Comparison of ENCODE assay signal across 9 mouse cellular contexts in the genomic region with DNA sequence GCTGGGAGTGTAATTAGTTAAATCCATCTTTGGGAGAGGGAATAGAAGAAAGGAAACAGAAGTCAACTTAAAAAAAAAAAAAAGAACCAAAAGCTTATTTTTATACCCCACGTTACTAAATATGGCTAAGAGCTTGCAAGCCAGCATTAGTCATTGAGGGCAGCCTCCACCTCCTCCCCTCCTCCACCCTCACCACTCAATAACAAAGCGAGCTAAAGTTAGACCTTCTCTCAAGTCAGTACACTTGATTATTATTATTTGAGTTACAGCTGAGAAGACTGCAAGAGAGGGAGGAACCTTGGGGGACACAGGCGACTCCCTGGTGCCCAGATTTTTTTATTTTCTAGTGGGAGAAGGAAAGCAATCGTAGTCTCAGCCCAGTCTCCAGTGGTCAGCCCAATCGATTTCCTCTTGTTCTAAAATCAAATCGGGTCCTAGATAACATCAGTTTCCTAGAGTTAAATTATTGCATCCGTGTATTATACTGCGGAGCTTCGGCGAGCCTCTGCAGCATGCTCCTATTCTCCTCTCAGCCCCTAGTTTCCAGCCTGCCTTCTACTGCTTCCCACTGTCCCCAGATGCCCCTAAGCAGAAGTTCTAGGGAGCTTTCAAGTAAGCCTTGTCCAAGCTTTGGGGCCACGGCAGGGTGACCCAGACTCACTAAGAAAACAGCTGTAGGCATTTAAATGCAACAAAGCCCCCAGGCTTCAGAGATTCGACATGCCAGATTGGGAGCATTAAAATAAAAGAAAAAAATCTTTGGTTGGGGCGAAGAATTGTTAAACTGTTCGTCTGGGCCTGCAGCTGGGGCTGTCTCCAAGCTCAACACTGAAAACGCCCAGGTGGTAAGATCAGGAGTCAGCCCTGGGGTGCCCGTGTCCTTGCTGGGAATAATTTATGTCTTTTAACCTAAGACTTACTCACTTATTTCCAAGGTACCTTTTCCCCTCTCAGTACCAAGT.
A peak's percentile ranks its signal among the peaks of the same experiment; 100 is the strongest.
DNase-seq lines count a peak whose midpoint lies in the region; ATAC-seq and TF ChIP-seq lines count a peak whose summit lies in the region.
"Had no signal": no experiment of that assay in that cellular context is flagged by ENCODE, and none has a peak within 500 bp of the region (broad histone marks: within the 10 kb centered on the region; RNA-seq: fewer than 3 reads in every experiment).

No protein-coding gene starts in this region.

- no peaks in the 10 kb centered on the region for H3K36me3 ChIP-seq in hindbrain, embryonic 11.5 days (ENCODE audit: control insufficient read depth, insufficient read depth, low read length)
- no peaks in the 10 kb centered on the region for H3K36me3 ChIP-seq in hindbrain, embryonic 12.5 days
- H3K36me3 ChIP-seq in embryonic facial prominence, embryonic 12.5 days = no peaks in the 10 kb centered on the region
- H3K36me3 ChIP-seq in myocyte (ENCODE audit: control insufficient read depth, insufficient read depth) = no peaks in the 10 kb centered on the region

- H3K79me2 ChIP-seq in myocyte (ENCODE audit: control insufficient read depth, insufficient read depth) = no peaks in the 10 kb centered on the region

- no peak for TF ChIP-seq POLR2A in myocyte (IDR thresholded peaks at IDR 0.05; ENCODE audit: insufficient read length, low read depth)

- no peaks in the 10 kb centered on the region for H3K27me3 ChIP-seq in hindbrain, embryonic 11.5 days (ENCODE audit: control insufficient read depth, insufficient read depth, low read length)
- peaks cover 6% of the 10 kb centered on the region for H3K27me3 ChIP-seq in hindbrain, embryonic 12.5 days
- H3K27me3 ChIP-seq in embryonic facial prominence, embryonic 12.5 days = no peaks in the 10 kb centered on the region
- no peaks in the 10 kb centered on the region for H3K27me3 ChIP-seq in myocyte (ENCODE audit: control insufficient read depth, insufficient read depth, insufficient read length)

- 56% methylated on average over 16 of the region's 16 CpGs for WGBS in hindbrain, embryonic 11.5 days
- WGBS in hindbrain, embryonic 12.5 days = 47% methylated on average over 16 of the region's 16 CpGs
- WGBS in embryonic facial prominence, embryonic 12.5 days = 22% methylated on average over 16 of the region's 16 CpGs

- H3ac ChIP-seq in myocyte (ENCODE audit: control insufficient read depth, insufficient read length) = no peak overlapping the region

- no peak overlapping the region for H3K4me3 ChIP-seq in hindbrain, embryonic 11.5 days (ENCODE audit: low read depth, low read length)
- no peak overlapping the region for H3K4me3 ChIP-seq in hindbrain, embryonic 12.5 days
- no peak overlapping the region for H3K4me3 ChIP-seq in embryonic facial prominence, embryonic 12.5 days
- H3K4me3 ChIP-seq in myocyte = no peak overlapping the region

- no peak overlapping the region for H3K27ac ChIP-seq in hindbrain, embryonic 11.5 days (ENCODE audit: low read depth, low read length)
- H3K27ac ChIP-seq in hindbrain, embryonic 12.5 days = no peak overlapping the region
- H3K27ac ChIP-seq in embryonic facial prominence, embryonic 12.5 days = peak overlapping the region; percentile 83
- H3K27ac ChIP-seq: liver, embryonic 14.5 days had no signal

- no peaks in the 10 kb centered on the region for H3K9me3 ChIP-seq in hindbrain, embryonic 11.5 days (ENCODE audit: control insufficient read depth, low read length)
- no peaks in the 10 kb centered on the region for H3K9me3 ChIP-seq in hindbrain, embryonic 12.5 days (replicated peaks)
- H3K9me3 ChIP-seq in embryonic facial prominence, embryonic 12.5 days = no peaks in the 10 kb centered on the region

- H3K9ac ChIP-seq in hindbrain, embryonic 11.5 days (ENCODE audit: low read depth, low read length) = no peak overlapping the region
- H3K9ac ChIP-seq in hindbrain, embryonic 12.5 days = no peak overlapping the region
- no peak overlapping the region for H3K9ac ChIP-seq in embryonic facial prominence, embryonic 12.5 days
- H3K9ac ChIP-seq: liver, embryonic 14.5 days had no signal

- H3K4me2 ChIP-seq in hindbrain, embryonic 11.5 days (replicated peaks; ENCODE audit: low read depth, low read length) = no peak overlapping the region
- no peak overlapping the region for H3K4me2 ChIP-seq in hindbrain, embryonic 12.5 days (replicated peaks)
- H3K4me2 ChIP-seq in embryonic facial prominence, embryonic 12.5 days (replicated peaks) = peak overlapping the region; percentile 35
- H3K4me2 ChIP-seq in myocyte (ENCODE audit: low read depth) = peak overlapping the region; percentile 61

- DNase-seq in hindbrain, embryonic 11.5 days (ENCODE audit: low spot score) = peak; percentile 31
- peak; percentile 66 for DNase-seq in kidney, postnatal 10 days
- DNase-seq in layer of hippocampus, adult 11-12 months (ENCODE audit: low spot score) = no peak
- no peak for DNase-seq in adipocyte (ENCODE audit: low spot score)
- no peak for DNase-seq in ovary, postnatal 36 days (ENCODE audit: low spot score)

- no peaks in the 10 kb centered on the region for H3K4me1 ChIP-seq in hindbrain, embryonic 11.5 days (replicated peaks; ENCODE audit: control insufficient read depth, insufficient read depth, low read length)
- H3K4me1 ChIP-seq in hindbrain, embryonic 12.5 days = peaks cover 11% of the 10 kb centered on the region; the same call in 1 of the 2 replicates
- H3K4me1 ChIP-seq in embryonic facial prominence, embryonic 12.5 days = peaks cover 19% of the 10 kb centered on the region

- peak; percentile 67 for ATAC-seq in hindbrain, embryonic 11.5 days (ENCODE audit: low FRiP score)
- no peak for ATAC-seq in hindbrain, embryonic 12.5 days (ENCODE audit: low FRiP score)
- peak; percentile 53; the same call in 1 of the 2 replicates for ATAC-seq in embryonic facial prominence, embryonic 12.5 days (ENCODE audit: insufficient number of reproducible peaks, insufficient read depth, low FRiP score, low TSS enrichment)

TF ChIP-seq in myocyte, 11 proteins besides CTCF, POLR2A, EP300 and RAD21:
- TF ChIP-seq MAX (IDR thresholded peaks at IDR 0.05; ENCODE audit: low read depth) = no peak
- TF ChIP-seq POLR2AphosphoS2 (IDR thresholded peaks at IDR 0.05; ENCODE audit: insufficient read length, low read depth) = no peak
- TF ChIP-seq REST (IDR thresholded peaks at IDR 0.05; ENCODE audit: insufficient read depth, insufficient read length) = no peak
- TF ChIP-seq SRF (IDR thresholded peaks at IDR 0.05; ENCODE audit: control insufficient read depth, insufficient read length, low read depth) = peak; percentile 44

Comparison
In these comparisons a context has a peak if more than half of its experiments do, and no peak if none do; other contexts are left out.
1. DNase-seq: peak in hindbrain, embryonic 11.5 days (single experiment) and kidney, postnatal 10 days (single experiment); none in layer of hippocampus, adult 11-12 months (single experiment), adipocyte (single experiment) and ovary, postnatal 36 days (single experiment).
2. H3K4me2 ChIP-seq: peak in embryonic facial prominence, embryonic 12.5 days (single experiment) and myocyte (single experiment); none in hindbrain, embryonic 11.5 days (single experiment) and hindbrain, embryonic 12.5 days (single experiment).